Mouse (Mus musculus): ENCODE results near the gene Map4k1. TPM values are rescaled to one million over a fixed set of nuclear protein-coding genes. Genes with fewer than 3 reads are reported as not detected.
"Not testable (repeated sequence)": the region's sequence is repeated elsewhere in the genome, so short reads cannot be mapped to it uniquely, and the experiment has no call there.

Map4k1 gene
- total RNA-seq, 2 experiments from 2014 or later, result 0.29 to 0.36 TPM

DNA sequence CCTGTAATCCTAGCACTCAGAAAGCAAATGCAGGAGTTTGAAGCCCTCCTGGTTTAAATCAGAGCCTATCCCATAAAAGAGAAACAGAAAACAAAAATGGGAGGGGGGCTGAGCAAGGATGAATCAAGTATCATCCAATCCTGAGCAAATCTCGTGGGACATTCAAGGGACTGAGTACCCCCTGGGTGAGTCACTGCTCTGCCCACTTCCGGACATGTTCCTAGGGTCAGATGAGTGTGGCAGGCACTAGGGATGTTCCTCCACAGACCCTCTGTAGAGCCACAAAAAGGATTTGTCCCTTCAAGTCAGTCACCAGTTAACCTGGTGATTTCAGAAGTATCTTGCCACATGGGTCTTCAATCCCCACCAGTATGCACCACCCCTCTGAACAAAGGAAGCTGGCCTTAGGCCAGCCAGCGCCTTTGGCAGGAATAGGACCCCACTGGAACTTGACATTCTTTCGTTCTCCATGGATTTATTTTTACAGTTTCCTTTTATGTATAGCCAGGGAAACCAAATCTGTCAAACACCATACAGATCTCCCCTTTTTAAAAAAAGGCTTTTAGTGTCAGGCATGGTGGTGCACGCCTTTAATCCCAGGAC is 26.5 kb upstream of the Map4k1 start:
- no peak for DNase-seq

DNA sequence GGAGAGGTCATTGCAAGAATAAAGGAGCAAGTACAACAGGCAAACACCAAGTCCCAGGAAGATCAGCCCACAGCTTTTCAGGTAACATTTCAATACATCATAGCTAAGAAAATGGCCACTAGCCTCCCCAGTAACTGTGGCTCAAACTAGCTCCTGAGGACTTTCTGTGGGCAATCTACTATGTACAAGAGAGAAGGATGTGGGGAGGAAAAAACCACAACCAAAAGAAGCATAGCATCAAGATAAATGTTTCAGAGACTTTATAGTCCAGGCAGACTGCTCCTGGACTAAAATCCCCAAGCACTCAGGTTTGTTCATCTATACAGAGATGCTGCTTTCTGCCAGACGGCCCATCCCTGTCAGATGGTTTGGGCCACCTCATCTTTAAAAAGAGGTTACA is 25.6 kb upstream of the Map4k1 start:
- DNase-seq, result no peak

DNA sequence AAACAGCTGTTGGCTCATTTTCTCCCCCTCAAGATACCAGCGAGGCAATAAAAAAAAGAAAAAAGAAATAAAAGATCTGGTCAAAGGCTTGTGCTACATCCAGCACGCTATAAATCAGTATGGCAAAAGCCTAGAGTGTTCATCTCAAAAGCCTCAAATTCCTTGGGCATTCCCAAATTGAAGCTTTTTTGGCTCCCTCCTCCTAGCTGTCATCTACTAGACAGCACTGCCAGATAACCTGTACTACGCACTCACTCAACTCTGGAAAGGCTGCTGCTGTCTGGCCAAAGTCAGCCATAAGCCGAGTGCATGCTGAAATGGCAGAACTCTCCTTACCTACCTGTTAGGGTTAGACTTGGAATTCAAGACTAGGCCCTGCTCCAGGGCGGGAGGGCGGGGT is 24.6 kb upstream of the Map4k1 start:
- no peak for DNase-seq

DNA sequence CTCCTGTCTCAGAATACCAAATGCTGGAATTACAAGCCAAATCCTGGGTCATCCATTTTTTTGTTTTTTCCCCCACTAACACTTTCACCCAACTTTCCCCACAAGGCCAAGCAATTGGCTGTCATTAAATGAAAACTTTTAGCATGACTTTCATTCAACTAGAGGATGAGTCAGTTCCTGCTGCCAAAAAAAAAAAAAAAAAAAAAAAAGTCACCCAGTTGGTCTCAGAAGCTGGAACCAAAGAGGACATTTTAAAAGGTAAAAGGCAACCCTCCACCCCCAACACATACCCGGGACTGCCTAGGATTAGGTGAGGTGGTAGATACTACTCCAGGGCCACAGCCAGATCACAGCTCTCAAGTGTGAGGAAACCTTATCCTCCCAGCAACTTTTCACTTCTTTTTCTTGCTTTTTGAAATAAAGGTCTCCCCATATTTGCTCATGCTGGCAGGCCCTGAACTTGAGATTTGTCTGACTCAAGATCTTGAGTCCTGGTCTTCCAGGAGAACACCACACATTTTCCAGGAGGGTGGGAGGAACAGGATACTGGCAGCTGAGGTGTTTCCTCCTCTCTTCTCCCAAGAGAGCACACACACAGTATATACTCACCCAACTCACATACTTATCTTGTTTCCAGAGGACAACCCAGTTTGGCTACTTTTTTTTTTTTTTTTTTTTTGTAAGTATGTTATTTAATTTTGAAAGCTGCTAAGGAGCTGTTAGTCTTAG is 23.7 kb upstream of the Map4k1 start:
- DNase-seq, result no peak

DNA sequence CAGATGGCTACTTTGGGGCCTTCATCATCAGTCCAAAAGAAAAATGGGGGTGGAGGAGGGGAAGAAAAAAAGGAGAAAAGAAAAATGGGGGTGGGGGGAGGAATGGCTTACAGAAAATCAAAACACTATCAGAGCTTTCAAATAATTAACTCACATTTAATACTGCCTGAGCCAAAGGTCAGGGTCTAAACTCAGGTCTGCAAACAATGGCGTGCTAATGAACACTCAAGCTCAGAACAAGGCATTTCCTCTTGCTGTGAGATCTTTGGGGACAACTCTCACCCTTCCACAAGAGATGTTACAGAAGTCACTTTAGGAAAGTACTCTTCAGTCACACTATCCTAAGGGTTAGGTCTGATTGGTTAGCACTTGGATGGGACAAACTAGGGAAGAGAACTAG is 23.1 kb upstream of the Map4k1 start:
- no peak for DNase-seq

DNA sequence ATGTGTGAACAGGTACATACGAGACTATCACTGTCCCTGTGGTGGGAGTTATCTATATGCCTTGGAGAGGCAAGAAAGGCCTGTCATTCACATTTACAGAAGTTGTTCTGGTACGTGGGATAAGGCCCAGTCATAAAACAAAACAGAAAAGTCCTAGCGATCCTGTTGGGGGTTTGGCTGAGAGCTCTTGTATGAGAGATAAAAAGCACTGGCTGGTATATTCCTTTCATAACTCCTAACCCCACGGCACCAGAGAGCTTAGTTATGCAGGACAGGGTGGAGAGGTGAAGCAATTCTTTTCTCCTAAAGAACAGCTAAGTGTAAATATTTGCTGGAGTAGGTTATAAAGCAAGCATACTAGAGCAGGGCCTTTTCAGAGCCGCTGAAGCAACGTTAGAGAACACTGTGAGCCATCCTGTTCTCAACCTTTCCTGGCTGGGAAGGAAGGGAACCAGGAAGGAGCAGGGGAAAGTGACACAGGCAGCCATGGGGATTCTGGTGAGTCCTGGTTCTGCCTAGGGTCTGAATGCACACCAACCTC is 22.3 kb upstream of the Map4k1 start:
- DNase-seq, result no peak

DNA sequence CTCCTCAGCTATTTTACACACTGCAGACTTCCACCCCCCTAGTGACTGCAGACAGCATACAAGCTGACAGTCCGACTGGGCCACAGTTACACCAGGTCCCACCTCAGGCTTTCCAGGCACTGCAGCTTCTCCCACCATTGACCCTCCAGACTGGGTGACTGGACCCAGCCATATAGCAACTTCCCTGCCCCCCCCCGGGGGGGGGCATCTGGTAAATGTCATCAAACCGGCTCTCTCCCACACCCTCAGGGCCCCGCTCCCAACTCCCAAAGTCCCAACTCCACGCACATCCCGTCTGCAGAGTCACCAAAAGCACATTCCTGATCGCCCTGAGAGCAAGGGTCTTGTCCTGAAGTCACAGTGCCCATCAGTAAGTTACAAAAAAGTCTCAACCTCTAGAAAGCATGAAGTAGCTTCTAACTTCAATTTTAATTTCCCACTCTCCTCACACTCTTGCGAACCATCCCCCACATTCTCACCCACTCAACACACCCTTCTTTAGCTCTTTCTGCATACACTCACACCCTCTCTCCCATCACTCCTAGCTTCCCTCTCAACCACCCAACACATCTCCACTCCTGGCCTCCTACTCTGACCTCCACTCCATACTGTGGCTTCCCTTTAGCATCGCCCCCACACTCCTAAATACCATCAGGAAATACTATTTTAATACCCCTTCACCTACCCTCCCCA is 21.4 kb upstream of the Map4k1 start:
- no peak for DNase-seq

DNA sequence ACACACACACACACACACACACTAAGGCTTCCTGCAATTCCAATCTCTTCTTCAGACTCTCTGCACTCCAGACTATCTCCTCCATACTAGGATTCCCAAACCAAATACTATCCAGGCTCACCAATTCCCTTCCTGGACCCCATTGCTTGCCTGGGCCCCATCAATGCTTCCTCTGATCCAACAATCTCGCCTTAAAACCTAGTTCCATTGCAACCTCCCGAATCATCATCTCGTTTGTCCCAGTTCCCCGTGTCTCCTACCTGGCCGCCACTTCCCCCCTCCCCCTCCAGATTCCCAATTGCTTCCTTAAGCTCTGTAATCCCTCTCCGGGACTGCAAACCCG is 20.3 kb upstream of the Map4k1 start:
- DNase-seq, result no peak

DNA sequence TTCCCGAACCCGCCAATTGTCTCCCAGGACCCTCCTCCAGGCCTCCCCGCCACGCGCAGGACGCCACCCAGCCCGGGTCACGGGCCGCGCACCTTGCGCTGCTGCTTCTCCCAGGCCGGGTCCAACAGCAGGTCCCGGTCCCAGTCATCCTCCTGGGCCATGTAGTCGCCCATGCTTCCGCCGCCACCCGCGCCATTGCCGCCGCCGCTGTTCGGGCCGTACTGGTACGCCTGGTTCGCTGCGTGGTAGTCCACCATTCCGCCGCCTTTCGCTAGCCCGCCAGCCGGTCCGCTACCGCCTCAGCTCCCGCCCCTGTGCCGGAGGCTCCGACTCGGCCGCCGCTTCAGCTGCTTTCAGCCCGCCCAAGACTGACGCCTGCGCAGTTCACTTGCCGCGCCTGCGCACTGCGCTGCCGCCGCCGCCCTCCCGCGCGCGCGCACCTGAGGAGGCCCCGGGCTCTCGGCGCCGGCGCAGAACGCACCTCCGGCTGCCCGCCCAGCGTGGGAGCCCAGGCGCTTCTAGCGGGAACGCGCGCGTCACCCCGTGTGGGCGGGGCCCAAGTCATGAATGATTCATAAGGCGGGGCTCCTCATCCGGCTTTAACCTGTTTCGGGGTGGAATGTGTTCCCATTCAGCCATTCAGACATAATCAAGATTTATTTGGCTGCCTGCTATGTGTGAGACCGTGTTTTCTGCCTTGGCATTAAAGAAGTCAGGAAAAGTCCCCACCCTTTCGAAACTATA is 19.8 kb upstream of the Map4k1 start, which contains the start of gene Actn4:
TSS of gene Actn4 (minus strand) at position 414 of the 744 bp plus-strand sequence.
- peak; percentile 98 for DNase-seq

DNA sequence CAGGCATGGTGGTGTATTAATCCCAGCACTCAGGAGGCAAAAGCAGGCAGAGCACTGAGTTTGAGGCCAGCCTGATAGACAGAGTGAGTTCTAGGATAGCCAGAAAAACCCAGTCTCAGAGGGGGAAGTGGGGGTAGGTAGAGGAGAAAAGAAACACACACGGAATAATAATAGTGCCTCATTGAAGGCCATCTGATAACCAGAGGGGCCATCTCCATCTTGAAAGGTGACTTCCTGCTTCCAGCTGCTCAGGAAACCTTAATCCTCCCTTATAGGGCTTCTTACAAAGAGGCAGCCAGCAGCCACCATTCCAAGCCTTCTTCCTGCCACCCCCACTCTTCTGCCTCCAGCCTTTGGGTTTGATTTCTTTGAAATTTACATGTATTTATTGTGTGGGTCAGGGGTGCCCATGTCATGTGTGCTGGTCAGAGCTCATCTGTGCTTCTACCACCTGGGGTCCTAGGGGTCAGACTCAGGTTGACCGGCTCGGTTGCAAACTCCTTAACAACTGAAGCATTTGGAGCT is 18.4 kb upstream of the Map4k1 start:
- DNase-seq, result no peak

DNA sequence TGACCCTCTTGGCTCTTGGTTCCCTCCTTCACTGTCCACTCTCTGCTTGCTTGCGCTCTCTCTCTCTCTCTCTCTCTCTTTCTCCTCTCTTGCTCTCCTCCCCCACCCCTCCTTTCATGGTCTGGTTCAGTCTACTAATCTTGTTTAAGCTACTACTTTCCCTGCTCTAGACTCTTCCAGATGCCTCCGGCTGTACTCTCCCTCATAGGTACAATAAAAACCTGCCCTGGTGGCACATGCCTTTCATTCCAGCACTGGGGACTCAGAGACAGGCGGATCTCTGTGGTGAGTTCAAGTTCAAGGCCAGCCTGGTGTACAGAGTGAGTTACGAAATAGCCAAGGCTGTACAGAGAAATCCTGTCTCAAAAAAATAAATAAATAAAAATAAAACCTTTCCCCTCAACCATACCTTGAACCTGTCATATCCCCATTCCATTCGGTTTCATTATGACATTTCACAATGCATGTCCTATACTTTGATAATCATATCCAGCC is 16.5 kb upstream of the Map4k1 start:
- no peak for DNase-seq

DNA sequence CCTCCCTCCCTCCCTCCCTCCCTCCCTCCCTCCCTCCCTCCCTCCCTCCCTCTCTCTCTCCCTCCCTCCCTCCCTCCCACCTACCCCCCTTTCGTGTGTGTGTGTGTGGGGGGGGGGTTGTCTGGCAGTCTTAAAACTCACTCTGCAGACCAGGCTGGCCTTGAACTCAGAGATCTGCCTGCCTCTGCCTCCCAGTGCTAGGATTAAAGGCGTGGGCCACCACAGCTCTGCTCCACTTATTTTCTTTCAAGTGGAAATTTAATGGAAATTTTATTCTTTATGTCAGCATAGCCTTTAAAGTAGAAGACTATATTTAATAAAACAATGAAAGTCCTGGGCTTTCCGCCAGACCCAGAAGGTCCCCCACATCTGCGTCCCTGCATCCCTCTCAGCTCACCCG is 15.7 kb upstream of the Map4k1 start:
- DNase-seq, result no peak

DNA sequence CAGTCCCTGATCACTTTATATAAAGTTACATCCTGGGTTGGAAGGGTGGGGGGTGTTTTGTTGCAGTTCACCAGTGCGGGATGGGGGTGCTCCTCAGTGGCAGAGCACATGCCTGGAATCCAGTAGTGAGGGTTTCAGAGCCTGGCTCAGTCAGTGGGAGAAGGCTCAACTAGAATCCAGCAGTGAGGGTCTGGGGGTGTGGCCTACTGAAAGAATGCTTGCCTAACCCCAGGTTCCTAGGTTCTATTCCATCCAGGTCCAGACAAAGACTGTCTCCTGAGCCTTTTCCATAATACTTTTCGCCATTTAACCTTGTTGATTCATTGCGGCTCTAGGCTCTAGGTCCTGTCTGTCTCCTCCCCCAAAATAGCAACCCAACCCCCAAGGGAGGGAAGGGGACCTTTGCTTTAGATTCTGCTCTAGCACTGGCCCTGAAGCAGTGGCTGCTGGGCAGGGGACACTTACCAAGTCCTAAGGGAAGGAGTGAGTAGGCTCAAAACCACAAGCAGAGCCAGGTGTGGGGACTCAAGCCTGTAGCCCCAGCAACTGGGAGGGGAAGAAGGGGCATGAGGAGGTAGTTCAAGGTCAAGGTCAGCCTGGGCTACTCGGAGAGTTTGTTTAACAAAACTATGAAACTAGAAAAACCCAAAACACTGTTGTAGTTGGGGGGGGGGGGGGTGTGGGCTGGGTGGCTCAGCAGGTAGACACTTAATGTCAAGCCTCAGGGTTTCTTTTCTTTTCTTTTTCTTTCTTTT is 14.9 kb upstream of the Map4k1 start:
- DNase-seq, result no peak

DNA sequence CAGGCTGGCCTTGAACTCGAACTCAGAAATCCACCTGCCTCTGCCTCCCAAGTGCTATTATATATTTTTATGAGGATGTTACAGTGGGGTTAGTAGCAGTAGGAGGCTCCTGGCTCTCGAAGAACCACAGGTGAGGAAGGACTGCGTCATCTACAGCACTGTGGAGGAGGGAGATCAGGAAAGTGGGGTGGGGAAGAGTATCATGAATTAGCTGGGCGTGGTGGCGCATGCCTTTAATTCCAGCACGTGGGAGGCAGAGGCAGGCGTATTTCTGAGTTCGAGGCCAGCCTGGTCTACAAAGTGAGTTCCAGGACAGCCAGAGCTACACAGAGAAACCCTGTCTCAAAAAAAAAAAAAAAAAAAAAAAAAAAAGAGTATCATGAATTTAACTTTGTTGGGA is 13.7 kb upstream of the Map4k1 start:
- DNase-seq, result not testable (repeated sequence)

DNA sequence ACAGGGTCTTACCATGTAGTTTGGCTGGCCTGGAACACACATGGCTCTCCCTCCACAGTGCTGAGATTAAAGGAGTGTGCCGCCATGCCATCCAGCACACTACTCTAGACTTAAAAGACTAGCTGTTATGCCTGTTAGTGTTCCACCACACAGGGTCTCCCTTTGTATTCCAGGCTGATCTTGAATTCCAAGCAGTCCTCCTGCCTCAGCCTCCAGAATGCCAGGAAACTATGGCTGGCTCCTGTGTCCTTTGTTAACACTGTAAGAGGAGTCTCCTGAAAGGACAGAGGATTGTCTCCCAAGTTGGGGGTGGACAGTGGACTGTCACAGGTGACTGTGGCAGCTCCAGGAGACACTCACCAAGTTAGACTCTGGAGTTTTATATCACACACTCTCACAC is 12.6 kb upstream of the Map4k1 start:
- DNase-seq, result no peak

DNA sequence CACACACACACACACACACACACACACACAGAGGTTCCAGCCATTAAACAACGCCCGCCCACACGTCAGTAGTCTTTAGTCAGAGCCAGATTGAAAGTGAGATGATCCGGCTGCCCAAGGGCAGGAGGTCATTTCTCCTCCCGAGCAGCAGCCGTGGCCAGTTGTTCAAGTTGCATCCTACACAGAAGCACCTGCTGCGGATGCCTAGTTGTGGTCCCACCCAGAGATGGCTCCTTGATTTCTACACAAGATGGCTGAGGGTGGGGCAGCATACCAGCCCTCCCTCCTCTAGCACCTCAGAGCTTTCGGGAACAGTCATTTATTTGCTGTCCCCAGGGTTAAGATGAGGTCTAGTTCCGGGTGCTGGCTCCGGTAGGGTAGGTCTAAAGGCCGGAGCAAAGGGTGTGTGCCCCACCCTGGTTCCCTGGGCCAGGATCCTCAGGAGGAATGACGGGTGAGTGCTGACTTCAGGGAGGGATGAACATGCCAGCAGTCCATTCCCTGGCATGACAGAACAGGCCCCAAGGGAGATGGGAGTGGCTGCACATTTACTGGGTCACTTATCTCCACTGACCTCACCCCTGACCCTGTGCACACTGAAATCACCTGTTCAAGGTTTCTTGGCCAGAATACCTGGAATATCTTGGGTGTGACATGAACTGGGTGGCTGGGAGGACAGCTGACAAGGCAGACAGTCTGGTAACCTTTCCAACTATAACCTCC is 12.0 kb upstream of the Map4k1 start:
- DNase-seq, result peak; percentile 63

DNA sequence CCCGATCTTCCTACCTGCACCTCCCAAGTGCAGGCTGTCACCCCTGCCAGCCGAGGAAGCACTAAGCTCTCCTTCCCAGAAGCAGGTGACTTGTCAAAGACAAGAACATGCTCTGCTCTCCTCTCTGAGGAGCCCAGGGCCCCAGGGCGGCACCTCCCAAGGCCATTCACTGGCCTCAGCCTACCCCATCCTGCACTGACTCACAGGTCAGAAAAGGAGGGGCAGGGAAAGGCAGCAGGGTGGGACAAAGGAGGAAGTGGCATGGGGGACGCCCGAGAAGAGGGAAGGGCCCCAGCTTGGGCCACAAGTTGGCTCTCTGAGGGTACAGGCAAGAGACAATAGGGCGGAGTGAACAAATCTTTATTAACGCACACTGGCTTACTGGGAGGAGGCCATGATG is 10.8 kb upstream of the Map4k1 start:
- DNase-seq, result no peak

DNA sequence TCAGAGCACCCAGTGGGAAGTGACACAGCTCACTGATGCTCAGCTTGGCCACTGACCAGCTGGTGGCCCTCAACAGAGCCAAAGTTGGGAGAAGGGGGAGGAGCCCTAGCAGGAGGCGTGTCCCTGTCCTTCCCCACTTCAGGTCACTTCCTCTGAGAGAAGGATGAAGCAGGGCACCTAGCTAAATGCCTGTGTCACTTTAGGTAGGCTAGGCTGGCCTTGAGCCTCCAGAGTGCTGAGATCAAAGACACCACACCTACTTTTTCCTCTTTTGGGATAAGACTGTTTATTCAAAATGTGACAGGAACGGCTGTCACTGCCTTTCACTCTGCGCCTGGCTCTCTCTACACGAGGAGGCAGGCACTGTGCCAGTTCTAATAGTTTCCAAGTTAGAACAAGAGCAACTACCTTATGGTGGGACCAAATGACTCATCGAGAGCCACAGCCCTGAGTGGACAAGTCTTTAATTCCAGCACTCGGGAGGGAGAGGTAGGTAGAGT is 10.0 kb upstream of the Map4k1 start:
- no peak for DNase-seq

DNA sequence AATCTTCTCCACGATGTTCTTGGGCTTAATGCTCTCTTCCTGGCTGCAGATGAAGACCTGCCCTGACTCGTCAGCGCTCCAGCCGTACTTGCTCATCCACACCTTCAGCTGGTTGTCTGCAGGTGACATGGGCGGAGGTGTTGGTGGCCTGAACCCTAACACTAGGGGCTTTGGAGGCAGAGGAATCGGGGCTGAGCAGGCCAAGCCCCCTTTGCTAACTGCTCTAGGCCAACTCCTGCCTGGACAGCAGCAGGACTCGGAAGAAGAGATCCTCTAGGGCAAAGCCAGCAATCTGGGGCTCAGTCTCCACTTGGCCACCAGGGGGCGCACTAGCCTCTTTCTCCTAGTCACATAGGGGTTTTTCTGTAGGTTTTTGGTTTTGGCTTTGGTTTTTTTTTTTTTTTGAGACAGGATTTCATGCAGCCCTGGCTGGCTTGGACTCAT is 9.3 kb upstream of the Map4k1 start:
- peak; percentile 50 for DNase-seq

DNA sequence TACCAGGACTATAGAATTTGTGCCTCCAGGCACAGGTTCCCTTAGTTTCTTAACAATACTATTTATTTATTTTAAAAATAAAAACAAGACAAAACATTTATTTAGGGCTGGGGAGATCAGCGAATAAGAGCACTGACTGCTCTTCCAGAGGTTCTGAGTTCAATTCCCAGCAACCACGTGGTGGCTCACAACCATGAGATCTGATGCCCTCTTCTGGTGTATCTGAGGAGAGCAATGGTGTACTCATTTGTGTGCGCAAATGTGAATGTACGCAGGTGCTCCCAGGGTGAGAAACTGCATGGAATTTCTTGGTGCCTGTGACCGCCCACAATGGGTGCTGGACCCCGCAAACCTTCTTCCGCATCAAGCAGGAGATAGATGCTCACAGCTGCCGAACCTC is 8.8 kb upstream of the Map4k1 start:
- no peak for DNase-seq

Measured in gastrocnemius, postnatal 25 days (tissue).